Comparison of ENCODE assay signal across 8 mouse cellular contexts in the genomic region with DNA sequence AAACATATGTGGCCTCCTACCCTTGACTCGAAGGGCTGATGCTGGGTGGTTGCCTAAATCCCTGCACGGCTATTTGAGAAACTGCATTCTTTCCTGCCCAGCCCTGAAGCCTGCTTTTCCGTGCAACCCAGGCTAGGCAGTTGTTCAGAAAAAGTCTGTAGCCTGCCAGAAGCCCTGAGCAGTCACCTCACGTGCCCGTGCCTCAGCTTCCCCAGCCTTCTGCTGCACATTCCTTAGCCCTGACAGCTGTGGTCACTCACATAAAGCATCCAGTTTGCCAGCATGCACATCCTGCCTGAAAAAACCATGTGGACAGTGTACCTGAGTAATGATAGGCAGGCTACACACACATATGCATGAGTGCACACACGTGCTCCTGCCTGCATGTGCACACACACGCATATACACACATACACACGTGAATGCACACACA.
DNase-seq lines count a peak whose midpoint lies in the region; ATAC-seq lines count a peak whose summit lies in the region.

No protein-coding gene starts in this region.

- no peaks in the 10 kb centered on the region; the same call in 1 of the 2 replicates for H3K27me3 ChIP-seq in limb, embryonic 15.5 days
- H3K27me3 ChIP-seq in midbrain, embryonic 13.5 days: peaks cover 9% of the 10 kb centered on the region
- H3K27me3 ChIP-seq in hindbrain, embryonic 13.5 days: peaks cover 14% of the 10 kb centered on the region; the same call in 1 of the 2 replicates

- peaks cover 61% of the 10 kb centered on the region for H3K4me1 ChIP-seq in limb, embryonic 15.5 days
- H3K4me1 ChIP-seq in midbrain, embryonic 13.5 days (replicated peaks): peaks cover 34% of the 10 kb centered on the region
- peaks cover 58% of the 10 kb centered on the region for H3K4me1 ChIP-seq in hindbrain, embryonic 13.5 days (replicated peaks)

- WGBS in limb, embryonic 15.5 days: 25% methylated on average over 8 of the region's 8 CpGs
- 64% methylated on average over 8 of the region's 8 CpGs for WGBS in midbrain, embryonic 13.5 days
- WGBS in hindbrain, embryonic 13.5 days: 71% methylated on average over 8 of the region's 8 CpGs

- no peaks in the 10 kb centered on the region for H3K9me3 ChIP-seq in limb, embryonic 15.5 days
- no peaks in the 10 kb centered on the region for H3K9me3 ChIP-seq in midbrain, embryonic 13.5 days
- H3K9me3 ChIP-seq in hindbrain, embryonic 13.5 days: no peaks in the 10 kb centered on the region

- peak; percentile 84 for DNase-seq in 3134 (ENCODE audit: extremely low read depth, insufficient read length, low spot score)
- DNase-seq in embryo, embryonic 11 days: peak; percentile 49
- DNase-seq in heart, adult 9 months (ENCODE audit: low spot score in 2 of 2): peak; percentile 77
- DNase-seq in left cerebral cortex, postnatal 25 days (ENCODE audit: low spot score in 2 of 2): no peak
- no peak for DNase-seq in frontal cortex, postnatal 10 days (ENCODE audit: low spot score in 2 of 2)

- H3K27ac ChIP-seq in limb, embryonic 15.5 days: peak overlapping the region; percentile 94
- H3K27ac ChIP-seq in midbrain, embryonic 13.5 days: no peak overlapping the region
- H3K27ac ChIP-seq in hindbrain, embryonic 13.5 days: no peak overlapping the region; the same call in 1 of the 2 replicates

- H3K36me3 ChIP-seq in limb, embryonic 15.5 days: no peaks in the 10 kb centered on the region
- H3K36me3 ChIP-seq in midbrain, embryonic 13.5 days: no peaks in the 10 kb centered on the region
- no peaks in the 10 kb centered on the region for H3K36me3 ChIP-seq in hindbrain, embryonic 13.5 days

- no peak overlapping the region for H3K9ac ChIP-seq in limb, embryonic 15.5 days
- H3K9ac ChIP-seq in midbrain, embryonic 13.5 days (replicated peaks): no peak overlapping the region
- H3K9ac ChIP-seq in hindbrain, embryonic 13.5 days: no peak overlapping the region

- no peak overlapping the region for H3K4me3 ChIP-seq in limb, embryonic 15.5 days
- H3K4me3 ChIP-seq in midbrain, embryonic 13.5 days (replicated peaks): no peak overlapping the region
- no peak overlapping the region for H3K4me3 ChIP-seq in hindbrain, embryonic 13.5 days

- H3K4me2 ChIP-seq in limb, embryonic 15.5 days: peak overlapping the region; percentile 24; the same call in 1 of the 2 replicates
- H3K4me2 ChIP-seq in midbrain, embryonic 13.5 days (replicated peaks): no peak overlapping the region
- no peak overlapping the region for H3K4me2 ChIP-seq in hindbrain, embryonic 13.5 days

- ATAC-seq in limb, embryonic 15.5 days (ENCODE audit: insufficient number of reproducible peaks, low FRiP score, low TSS enrichment, low read depth): peak; percentile 57; the same call in 1 of the 2 replicates
- ATAC-seq in midbrain, embryonic 13.5 days: no peak
- no peak for ATAC-seq in hindbrain, embryonic 13.5 days (ENCODE audit: low FRiP score)

- intact Hi-C loops in left cerebral cortex, postnatal 25 days (cut with DNase I): no loop called here

Comparison
In these comparisons a context has a peak if more than half of its experiments do, and no peak if none do; other contexts are left out.
1. DNase-seq: peak in 3134 (single experiment), embryo, embryonic 11 days (single experiment) and heart, adult 9 months (2 of 2); none in left cerebral cortex, postnatal 25 days (0 of 2) and frontal cortex, postnatal 10 days (0 of 2).